Mouse (Mus musculus): ENCODE measurements around the gene Tenm4. TPM values are rescaled to one million over a fixed set of nuclear protein-coding genes. Genes with fewer than 3 reads are reported as not detected.

Gene Tenm4
- total and polyA plus RNA-seq, 3 experiments: 9.2 to 15.2 TPM; not detected in 1

- no peaks in the 10 kb centered on the region for H3K27me3 ChIP-seq (ENCODE audit: control insufficient read depth in 1 of 2, insufficient read depth in 2 of 2, low read length in 2 of 2)
- H3K79me2 ChIP-seq (ENCODE audit: control insufficient read depth, insufficient read depth, low read length, poor library complexity): no peaks in the 10 kb centered on the region
- no peaks in the 10 kb centered on the region for H3K9me3 ChIP-seq (replicated peaks; ENCODE audit: insufficient read depth, low read length)
- H3K36me3 ChIP-seq (ENCODE audit: control insufficient read depth in 1 of 2, insufficient read depth in 2 of 2, low read length in 2 of 2): no peaks in the 10 kb centered on the region
- H3K4me3 ChIP-seq (ENCODE audit: control insufficient read depth in 1 of 2, insufficient read depth in 1 of 2, low read depth in 2 of 2, low read length in 2 of 2): no peak overlapping the region
- no peak for DNase-seq (ENCODE audit: low read depth, low spot score)
- TF ChIP-seq TBP (IDR thresholded peaks at IDR 0.05; ENCODE audit: low read depth, low read length) (no peak), CHD1 (IDR thresholded peaks at IDR 0.05; ENCODE audit: low read depth, low read length) (no peak), BHLHE40 (IDR thresholded peaks at IDR 0.05; ENCODE audit: borderline replicate concordance, low read depth, low read length) (no peak), KAT2A (conservative IDR thresholded peaks at IDR 0.05; ENCODE audit: low read depth, low read length) (no peak), ZKSCAN1 (IDR thresholded peaks at IDR 0.05; ENCODE audit: low read depth, low read length) (no peak), NELFE (IDR thresholded peaks at IDR 0.05; ENCODE audit: low read depth, low read length) (no peak), E2F4 (IDR thresholded peaks at IDR 0.05; ENCODE audit: borderline replicate concordance, low read depth, low read length) (no peak), HCFC1 (IDR thresholded peaks at IDR 0.05; ENCODE audit: low read depth, low read length) (no peak), SIN3A (IDR thresholded peaks at IDR 0.05; ENCODE audit: low read length) (no peak), USF1 (IDR thresholded peaks at IDR 0.05; ENCODE audit: low read depth, low read length) (no peak), JUND (IDR thresholded peaks at IDR 0.05; ENCODE audit: low read depth, low read length) (no peak), TCF12 (IDR thresholded peaks at IDR 0.05; ENCODE audit: low read depth, low read length) (no peak), GATA1 (IDR thresholded peaks at IDR 0.05; ENCODE audit: low read depth, low read length) (no peak), EP300 (IDR thresholded peaks at IDR 0.05; ENCODE audit: low read depth in 1 of 2, low read length in 2 of 2) (no peak), RCOR1 (IDR thresholded peaks at IDR 0.05; ENCODE audit: low read depth, low read length) (no peak), USF2 (IDR thresholded peaks at IDR 0.05; ENCODE audit: borderline replicate concordance in 1 of 2, insufficient read depth in 1 of 2, low read depth in 1 of 2, low read length in 2 of 2) (no peak)
- H3K9ac ChIP-seq (ENCODE audit: control insufficient read depth, low read depth, low read length, poor library complexity, severe bottlenecking): no peak overlapping the region
- H3K4me1 ChIP-seq (ENCODE audit: control insufficient read depth in 1 of 2, insufficient read depth in 2 of 2, low read length in 2 of 2): no peaks in the 10 kb centered on the region
- no peak overlapping the region for H3K27ac ChIP-seq (ENCODE audit: control insufficient read depth, low read depth, low read length)
These were observed 59.7 kb downstream of the Tenm4 start for GRCm38 (mm10) chr7:96230720-96231241.

- H3K9me3 ChIP-seq (replicated peaks; ENCODE audit: insufficient read depth, low read length): no peaks in the 10 kb centered on the region
- H3K79me2 ChIP-seq (ENCODE audit: control insufficient read depth, insufficient read depth, low read length, poor library complexity): no peaks in the 10 kb centered on the region
- H3K27me3 ChIP-seq (ENCODE audit: control insufficient read depth in 1 of 2, insufficient read depth in 2 of 2, low read length in 2 of 2): no peaks in the 10 kb centered on the region
- H3K36me3 ChIP-seq (ENCODE audit: control insufficient read depth in 1 of 2, insufficient read depth in 2 of 2, low read length in 2 of 2): no peaks in the 10 kb centered on the region
- H3K4me1 ChIP-seq (ENCODE audit: control insufficient read depth in 1 of 2, insufficient read depth in 2 of 2, low read length in 2 of 2): no peaks in the 10 kb centered on the region
- no peak overlapping the region for H3K4me3 ChIP-seq (ENCODE audit: control insufficient read depth in 1 of 2, insufficient read depth in 1 of 2, low read depth in 2 of 2, low read length in 2 of 2)
- H3K9ac ChIP-seq (ENCODE audit: control insufficient read depth, low read depth, low read length, poor library complexity, severe bottlenecking): no peak overlapping the region
- no peak for DNase-seq (ENCODE audit: low read depth, low spot score)
- TF ChIP-seq SIN3A (IDR thresholded peaks at IDR 0.05; ENCODE audit: low read length) (no peak), HCFC1 (IDR thresholded peaks at IDR 0.05; ENCODE audit: low read depth, low read length) (no peak), CHD2 (IDR thresholded peaks at IDR 0.05; ENCODE audit: low read length) (no peak), MXI1 (IDR thresholded peaks at IDR 0.05; ENCODE audit: low read depth, low read length) (no peak), KAT2A (conservative IDR thresholded peaks at IDR 0.05; ENCODE audit: low read depth, low read length) (no peak), RCOR1 (IDR thresholded peaks at IDR 0.05; ENCODE audit: low read depth, low read length) (no peak), MEF2A (IDR thresholded peaks at IDR 0.05; ENCODE audit: extremely low read depth, insufficient replicate concordance, low read depth, low read length, poor library complexity, severe bottlenecking) (no peak), ETS1 (IDR thresholded peaks at IDR 0.05; ENCODE audit: low read depth, low read length) (no peak), GABPA (IDR thresholded peaks at IDR 0.05; ENCODE audit: low read depth, low read length) (no peak), JUND (IDR thresholded peaks at IDR 0.05; ENCODE audit: low read depth, low read length) (no peak), MYC (IDR thresholded peaks at IDR 0.05; ENCODE audit: low read depth, low read length) (no peak), UBTF (IDR thresholded peaks at IDR 0.05; ENCODE audit: borderline replicate concordance, insufficient read depth, low read depth, low read length) (no peak), TCF12 (IDR thresholded peaks at IDR 0.05; ENCODE audit: low read depth, low read length) (no peak), USF2 (IDR thresholded peaks at IDR 0.05; ENCODE audit: borderline replicate concordance in 1 of 2, insufficient read depth in 1 of 2, low read depth in 1 of 2, low read length in 2 of 2) (no peak)
- no peak overlapping the region for H3K27ac ChIP-seq (ENCODE audit: control insufficient read depth, low read depth, low read length)
These were observed 64.8 kb downstream of the Tenm4 start for GRCm38 (mm10) chr7:96235847-96236246.
